Mouse (Mus musculus): ENCODE results near the gene Il23a.
"Not testable (repeated sequence)": the region's sequence is repeated elsewhere in the genome, so short reads cannot be mapped to it uniquely, and the experiment has no call there.

Il23a gene

GRCm38 (mm10) chr10:128309654-128310053, 11.1 kb upstream of the Il23a start:
- DNase-seq (ENCODE audit: low spot score in 2 of 2) = no peak

GRCm38 (mm10) chr10:128303126-128304021, 4.8 kb upstream of the Il23a start, which contains the start of gene Pan2:
Gene Pan2 (plus strand): TSS chr10:128303335.
- peak; percentile 99 to 100 for DNase-seq (ENCODE audit: low spot score in 2 of 2)

- DNase-seq (ENCODE audit: low spot score in 2 of 2) = no peak
Measured at GRCm38 (mm10) chr10:128302785-128303125, 4.2 kb upstream of the Il23a start.

DNA sequence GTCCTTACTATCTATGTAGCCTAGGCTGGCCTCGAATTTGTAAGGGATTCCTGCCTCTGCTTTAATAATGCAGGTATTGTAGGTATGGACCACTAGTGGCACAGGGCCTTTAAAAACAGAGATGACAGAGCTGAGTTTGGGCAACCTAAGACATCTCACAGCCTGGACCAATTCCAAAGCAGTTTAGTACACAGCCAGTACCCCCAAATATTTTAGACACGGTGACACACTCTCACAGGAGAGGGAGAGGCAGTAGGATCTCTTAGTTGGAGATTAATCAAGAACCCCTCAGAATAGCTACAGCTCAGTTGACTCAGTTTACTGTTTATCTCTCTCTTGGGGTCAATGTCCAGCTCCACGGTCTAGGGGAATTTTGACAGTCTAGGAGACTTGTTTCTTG, 3.8 kb upstream of the Il23a start:
- no peak for DNase-seq (ENCODE audit: low spot score in 2 of 2)

GRCm38 (mm10) chr10:128298243-128298642, 309 bp downstream of the Il23a start:
- no peak for DNase-seq (ENCODE audit: low spot score in 2 of 2)

DNA sequence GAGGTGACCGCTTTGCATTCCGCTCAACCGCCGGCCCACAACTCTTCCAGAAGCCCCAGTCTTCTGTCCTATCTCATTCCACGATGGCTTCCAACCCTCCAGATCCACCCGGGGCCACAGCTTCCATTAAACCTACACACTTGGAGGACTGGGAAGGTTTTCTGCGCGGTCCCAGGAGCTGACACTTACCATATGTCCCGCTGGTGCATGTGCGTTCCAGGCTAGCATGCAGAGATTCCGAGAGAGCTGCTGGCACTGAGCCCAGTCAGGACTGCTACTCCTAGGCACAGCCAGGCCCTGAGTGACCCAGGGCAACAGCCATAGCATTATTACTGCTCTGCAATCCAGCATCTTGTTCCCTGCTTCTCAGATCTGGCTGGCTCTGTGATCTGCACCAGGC, 930 bp downstream of the Il23a start:
- DNase-seq (ENCODE audit: low spot score in 2 of 2) = no peak

- DNase-seq (ENCODE audit: low spot score in 2 of 2) = no peak
Measured at GRCm38 (mm10) chr10:128297221-128297620, 1.3 kb downstream of the Il23a start.

GRCm38 (mm10) chr10:128296370-128297090, 2.0 kb downstream of the Il23a start:
- DNase-seq (ENCODE audit: low spot score in 2 of 2) = no peak

DNA sequence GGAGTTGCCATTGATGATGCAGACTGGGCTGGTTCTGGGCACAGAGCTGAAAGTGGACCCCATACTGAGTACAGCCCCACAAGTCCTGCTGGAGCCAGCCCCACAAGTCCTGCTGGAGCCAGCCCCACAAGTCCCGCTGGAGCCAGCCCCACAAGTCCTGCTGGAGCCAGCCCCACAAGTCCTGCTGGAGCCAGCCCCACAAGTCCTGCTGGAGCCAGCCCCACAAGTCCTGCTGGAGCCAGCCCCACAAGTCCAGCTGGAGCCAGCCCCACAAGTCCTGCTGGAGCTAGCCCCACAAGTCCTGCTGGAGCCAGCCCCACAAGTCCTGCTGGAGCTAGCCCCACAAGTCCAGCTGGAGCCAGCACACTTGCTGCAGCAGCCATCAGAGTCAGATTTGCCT, 8.0 kb downstream of the Il23a start:
- DNase-seq (ENCODE audit: low spot score in 2 of 2) = not testable (repeated sequence)

DNA sequence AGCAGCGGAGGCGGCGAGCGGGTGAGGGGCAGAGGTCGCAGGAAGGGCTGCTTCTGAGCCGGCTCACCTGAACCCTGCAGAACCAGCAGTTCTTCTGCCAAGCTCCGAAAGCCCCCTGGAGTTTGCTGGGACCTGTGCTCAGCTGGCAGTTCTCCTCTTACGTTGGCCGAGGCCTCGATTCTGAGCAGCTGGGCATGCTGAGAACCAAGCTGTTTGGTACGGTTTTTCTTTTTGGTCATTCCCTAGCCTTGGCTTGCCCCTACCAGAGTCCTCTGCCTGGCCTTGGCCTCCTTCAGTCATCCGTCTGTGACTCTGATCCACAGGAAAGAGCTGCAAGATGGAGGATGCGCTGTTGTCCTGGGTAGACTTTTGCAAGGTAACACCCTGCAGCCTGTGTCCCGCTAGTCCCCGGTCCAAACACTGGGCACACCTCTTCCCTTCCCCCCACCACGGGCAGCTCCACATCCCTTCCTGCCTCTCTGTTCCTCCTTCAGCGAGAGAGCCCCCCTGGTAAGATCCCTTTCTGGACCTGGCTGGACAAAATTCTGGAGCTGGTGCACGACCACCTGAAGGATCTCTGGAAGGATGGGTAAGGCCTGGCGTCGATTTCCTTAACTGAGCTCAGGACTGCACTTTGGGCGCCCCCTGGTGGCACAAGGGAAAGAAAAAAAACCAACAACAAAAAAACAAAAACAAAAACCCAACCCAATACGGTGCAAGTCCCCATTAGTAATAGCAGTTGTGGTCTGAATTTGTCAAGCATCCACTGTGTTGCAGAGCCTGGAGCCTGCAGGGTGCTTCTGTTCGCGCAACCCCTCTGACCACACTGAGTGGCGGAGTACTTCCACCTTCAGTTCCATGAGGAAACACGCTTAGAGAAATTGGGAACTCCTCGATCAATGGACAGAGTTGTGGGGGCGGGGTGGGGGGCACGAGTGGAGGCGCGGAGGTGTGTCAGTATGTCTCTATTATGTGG, 14.7 kb downstream of the Il23a start:
- DNase-seq (ENCODE audit: low spot score in 2 of 2) = peak in 1 of 2 experiments; percentile 49

GRCm38 (mm10) chr10:128282886-128283450, 15.6 kb downstream of the Il23a start:
- DNase-seq (ENCODE audit: low spot score in 2 of 2) = no peak

GRCm38 (mm10) chr10:128281682-128282081, 16.9 kb downstream of the Il23a start:
- no peak for DNase-seq (ENCODE audit: low spot score in 2 of 2)

- no peak for DNase-seq (ENCODE audit: low spot score in 2 of 2)
Measured at GRCm38 (mm10) chr10:128280943-128281342, 17.6 kb downstream of the Il23a start.

DNA sequence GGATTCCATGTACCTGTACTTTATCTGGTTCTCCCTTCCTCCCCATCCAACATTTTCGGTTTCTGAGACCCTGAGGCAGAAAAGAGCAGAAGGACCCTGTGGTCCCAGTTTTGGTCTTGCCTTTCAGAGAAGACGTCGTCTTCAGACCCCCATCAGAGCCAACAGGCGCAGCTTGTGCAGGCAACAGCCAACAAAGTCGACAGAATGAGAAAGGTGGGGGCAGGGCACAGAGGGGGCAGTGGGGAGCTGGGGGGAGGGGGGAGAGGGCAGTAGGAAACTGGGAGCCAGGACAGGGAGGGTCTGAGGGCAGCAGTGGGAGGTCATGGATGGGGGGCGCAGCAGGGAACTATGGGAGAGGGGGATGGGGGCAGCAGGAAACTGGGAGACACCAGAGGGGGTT, 20.4 kb downstream of the Il23a start:
- DNase-seq (ENCODE audit: low spot score in 2 of 2) = no peak

DNA sequence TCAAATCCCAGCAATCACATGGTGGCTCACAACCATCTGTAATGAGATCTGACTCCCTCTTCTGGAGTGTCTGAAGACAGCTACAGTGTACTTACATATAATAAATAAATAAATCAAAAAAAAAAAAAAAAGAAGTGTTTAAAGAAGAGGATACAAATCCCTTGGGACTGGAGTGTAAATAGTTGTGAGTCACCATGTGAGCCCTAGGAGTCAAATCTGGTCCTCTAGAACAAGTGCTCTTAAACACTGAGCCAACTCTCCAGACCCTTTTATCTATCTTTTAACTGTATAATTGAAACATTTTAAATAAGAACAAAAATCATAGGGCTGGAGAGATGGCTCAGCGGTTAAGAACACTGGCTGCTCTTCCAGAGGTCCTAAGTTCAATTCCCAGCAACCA, 23.2 kb downstream of the Il23a start:
- not testable (repeated sequence) for DNase-seq (ENCODE audit: low spot score in 2 of 2)

DNA sequence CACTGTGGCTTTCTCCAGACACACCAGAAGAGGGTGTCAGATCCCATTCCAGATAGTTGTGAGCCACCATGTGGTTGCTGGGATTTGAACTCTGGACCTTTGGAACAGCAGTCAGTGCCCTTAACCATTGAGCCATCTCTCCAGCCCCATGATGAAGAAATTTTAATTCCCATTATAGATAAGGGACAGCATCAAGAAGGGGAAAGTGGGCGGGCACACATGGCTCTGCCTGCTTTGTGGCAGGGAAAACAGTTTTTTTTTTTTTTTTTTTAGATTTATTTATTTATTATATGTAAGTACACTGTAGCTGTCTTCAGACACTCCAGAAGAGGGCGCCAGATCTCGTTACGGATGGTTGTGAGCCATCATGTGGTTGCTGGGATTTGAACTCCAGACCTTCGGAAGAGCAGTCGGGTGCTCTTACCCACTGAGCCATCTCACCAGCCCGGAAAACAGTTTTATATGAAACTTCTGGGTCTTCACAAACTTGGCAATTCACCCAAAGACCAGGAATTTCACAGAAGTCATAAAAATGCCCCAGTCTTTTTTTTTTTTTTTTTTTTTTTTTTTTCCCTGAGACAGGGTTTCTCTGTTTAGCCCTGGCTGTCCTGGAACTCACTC, 25.6 kb downstream of the Il23a start:
- DNase-seq (ENCODE audit: low spot score in 2 of 2) = not testable (repeated sequence)

DNA sequence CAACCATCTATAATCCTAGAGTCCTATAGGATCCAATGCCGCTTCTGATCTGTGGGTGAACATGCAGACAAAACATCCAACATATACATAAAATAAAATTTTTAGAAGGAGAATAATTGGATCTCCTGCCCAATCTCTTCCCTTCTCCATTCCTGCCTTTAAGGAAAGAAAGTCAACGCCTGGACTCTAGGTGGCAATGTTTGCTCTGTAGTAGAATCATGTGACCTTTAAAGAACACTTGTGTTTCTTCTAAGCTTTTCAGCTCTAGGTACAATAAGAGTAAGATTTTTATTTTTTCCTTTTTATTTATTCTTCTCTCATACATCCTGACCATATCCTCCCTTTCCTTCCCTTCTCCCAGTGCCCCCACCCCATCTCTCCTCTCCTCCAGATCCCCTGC, 26.7 kb downstream of the Il23a start:
- no peak for DNase-seq (ENCODE audit: low spot score in 2 of 2)

- no peak for DNase-seq (ENCODE audit: low spot score in 2 of 2)
Measured at GRCm38 (mm10) chr10:128270866-128271265, 27.7 kb downstream of the Il23a start.

GRCm38 (mm10) chr10:128270287-128270841, 28.2 kb downstream of the Il23a start, which contains the start of gene Stat2:
Gene Stat2 (plus strand): TSS chr10:128270559.
- DNase-seq (ENCODE audit: low spot score in 2 of 2) = peak; percentile 94 to 98

DNA sequence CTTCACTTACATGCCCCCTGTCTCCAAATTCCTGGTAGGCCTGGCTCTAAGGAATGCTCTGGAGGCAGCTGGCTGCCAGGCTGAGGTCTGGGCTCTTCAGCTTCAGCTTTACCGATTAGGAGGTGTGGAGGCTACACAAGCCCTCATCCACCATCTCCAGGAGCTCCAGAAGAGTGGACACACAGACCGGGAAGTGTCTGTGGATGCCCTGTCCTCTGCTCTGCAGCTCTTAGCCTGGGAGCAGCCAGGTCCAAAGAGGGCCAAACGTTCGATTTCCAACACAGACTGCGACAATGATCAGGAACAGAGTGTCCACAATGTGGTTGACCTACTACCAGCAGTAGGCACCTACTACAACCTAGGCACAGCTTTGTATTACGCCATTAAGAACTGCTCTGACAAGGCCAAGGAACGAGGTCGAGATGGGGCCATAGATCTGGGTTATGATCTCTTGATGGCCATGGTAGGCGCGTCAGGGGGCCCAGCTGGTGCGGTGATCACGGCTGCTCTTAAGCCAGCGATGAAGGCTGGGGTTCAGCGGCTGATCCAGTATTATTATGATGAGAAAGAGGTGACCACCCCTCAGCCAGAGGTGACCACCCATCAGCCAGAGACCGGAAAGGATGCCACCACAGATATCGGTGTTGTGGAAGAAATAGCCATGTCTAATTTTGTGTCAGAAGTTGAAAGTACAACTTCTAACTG, 29.2 kb downstream of the Il23a start:
- DNase-seq (ENCODE audit: low spot score in 2 of 2) = no peak
